Mouse (Mus musculus): ENCODE measurements at regions not wholly inside any gene's neighbourhood (a gene's known extent, or its start where the extent isn't known, plus 50 kb on each side); places are given as distances from the start of the nearest gene placed in this dataset.

DNA sequence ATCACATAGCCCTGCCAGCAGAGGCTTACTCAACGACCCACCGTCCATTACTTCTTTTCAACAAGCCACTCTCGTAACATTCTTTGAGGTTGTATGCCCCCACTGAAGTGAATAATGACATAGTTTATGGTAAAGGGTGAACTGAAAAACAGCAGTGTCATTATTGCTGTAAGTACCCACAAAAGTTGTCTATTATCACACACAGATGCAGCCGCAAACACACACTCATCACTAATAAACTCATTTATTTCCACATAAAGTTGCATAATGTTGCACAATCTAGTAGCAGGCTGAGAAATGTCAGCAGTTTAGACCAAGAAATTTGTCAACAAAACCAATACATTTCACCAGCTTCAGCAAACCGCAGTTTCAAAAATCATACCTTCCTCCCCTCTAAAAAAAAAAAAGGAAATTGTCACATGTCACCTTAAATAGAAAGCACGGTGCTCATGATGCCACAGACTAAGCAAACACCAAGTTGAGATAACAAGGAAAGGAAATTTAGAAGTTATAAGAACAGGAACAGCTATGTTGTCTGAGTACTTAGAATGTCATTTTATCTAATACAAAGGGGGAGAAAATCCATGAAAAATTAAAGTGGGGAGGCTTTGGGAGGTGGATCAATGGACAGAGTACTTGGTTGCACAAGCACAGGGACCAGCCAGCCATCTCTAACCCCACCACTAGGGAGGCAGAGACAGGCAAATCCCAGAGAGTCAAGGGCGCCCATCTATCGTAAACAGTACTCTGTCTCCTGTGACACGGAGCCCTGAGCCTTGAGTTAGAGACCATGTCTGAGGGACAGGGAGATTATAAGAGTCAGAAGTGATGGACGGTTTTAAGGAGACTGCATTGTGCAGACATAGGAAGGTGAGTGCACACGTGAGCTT lies 195.9 kb downstream of the Hlx start:
- Histone ChIP-seq H3K9me3 (ENCODE audit: control insufficient read depth, low read length) (no peaks in the 10 kb centered on the region), H3K9ac (ENCODE audit: low read depth, low read length) (no peak overlapping the region), H3K4me3 (ENCODE audit: low read depth, low read length) (no peak overlapping the region), H3K4me2 (replicated peaks; ENCODE audit: low read depth, low read length) (no peak overlapping the region), H3K27ac (ENCODE audit: low read depth, low read length) (no peak overlapping the region), H3K27me3 (ENCODE audit: control insufficient read depth, insufficient read depth, low read length) (no peaks in the 10 kb centered on the region), H3K4me1 (replicated peaks; ENCODE audit: control insufficient read depth, insufficient read depth, low read length) (no peaks in the 10 kb centered on the region), H3K36me3 (ENCODE audit: control insufficient read depth, insufficient read depth, low read length) (no peaks in the 10 kb centered on the region)
- ATAC-seq (ENCODE audit: low FRiP score): no peak
- no peak for DNase-seq (ENCODE audit: low spot score)
- WGBS: 90% methylated on average over 11 of the region's 11 CpGs

DNA sequence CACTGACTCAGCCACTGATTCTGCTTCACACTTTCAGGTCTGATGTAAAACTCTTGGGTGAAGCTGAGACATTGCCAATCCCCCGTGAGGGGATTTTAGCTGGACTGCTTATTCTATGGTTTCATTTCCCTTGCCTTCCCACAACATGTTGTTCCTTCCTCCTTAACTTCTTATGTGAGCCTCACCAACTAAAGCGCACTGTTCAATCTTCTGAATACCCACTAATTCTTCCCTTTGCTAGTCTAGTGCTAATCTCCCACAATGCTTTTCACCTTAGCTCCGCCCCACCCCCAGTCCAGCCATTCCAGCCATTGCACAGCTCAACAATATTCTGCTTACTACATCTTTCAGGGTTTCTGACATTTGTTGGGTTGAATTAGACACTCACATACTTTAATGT lies 196.7 kb downstream of the Hlx start:
- 88% methylated on average over 3 of the region's 3 CpGs for WGBS
- no peak for ATAC-seq (ENCODE audit: low FRiP score)
- H3K4me1 ChIP-seq (replicated peaks; ENCODE audit: control insufficient read depth, insufficient read depth, low read length): no peaks in the 10 kb centered on the region
- no peak overlapping the region for H3K27ac ChIP-seq (ENCODE audit: low read depth, low read length)
- no peak overlapping the region for H3K4me2 ChIP-seq (replicated peaks; ENCODE audit: low read depth, low read length)
- no peak overlapping the region for H3K9ac ChIP-seq (ENCODE audit: low read depth, low read length)
- H3K36me3 ChIP-seq (ENCODE audit: control insufficient read depth, insufficient read depth, low read length): no peaks in the 10 kb centered on the region
- no peak overlapping the region for H3K4me3 ChIP-seq (ENCODE audit: low read depth, low read length)
- H3K9me3 ChIP-seq (ENCODE audit: control insufficient read depth, low read length): no peaks in the 10 kb centered on the region
- H3K27me3 ChIP-seq (ENCODE audit: control insufficient read depth, insufficient read depth, low read length): no peaks in the 10 kb centered on the region
- DNase-seq (ENCODE audit: low spot score): no peak

DNA sequence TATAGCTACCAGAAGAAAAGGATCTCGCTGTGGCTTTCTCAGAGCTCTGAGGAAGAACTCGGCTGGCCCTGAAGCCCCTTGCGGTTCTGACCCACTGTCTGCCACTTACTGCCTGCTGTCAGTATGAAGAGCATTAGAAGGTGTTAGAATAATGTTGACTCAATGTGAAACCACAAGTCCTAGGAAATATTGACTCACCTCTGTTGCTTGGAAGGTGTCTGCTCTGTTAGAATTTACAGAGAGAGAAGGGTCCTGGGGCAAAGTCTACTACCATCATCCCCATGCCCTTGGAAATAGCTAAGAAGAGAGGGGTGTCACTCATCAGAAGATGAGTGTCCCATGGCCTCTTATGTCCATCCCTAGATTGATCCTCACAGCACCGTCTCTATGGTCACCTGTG lies 197.9 kb downstream of the Hlx start:
- ATAC-seq (ENCODE audit: low FRiP score) (no peak), DNase-seq (ENCODE audit: low spot score) (no peak)
- Histone ChIP-seq H3K36me3 (ENCODE audit: control insufficient read depth, insufficient read depth, low read length) (no peaks in the 10 kb centered on the region), H3K27ac (ENCODE audit: low read depth, low read length) (no peak overlapping the region), H3K4me2 (replicated peaks; ENCODE audit: low read depth, low read length) (no peak overlapping the region), H3K4me1 (replicated peaks; ENCODE audit: control insufficient read depth, insufficient read depth, low read length) (no peaks in the 10 kb centered on the region), H3K4me3 (ENCODE audit: low read depth, low read length) (no peak overlapping the region), H3K9ac (ENCODE audit: low read depth, low read length) (no peak overlapping the region), H3K9me3 (ENCODE audit: control insufficient read depth, low read length) (no peaks in the 10 kb centered on the region), H3K27me3 (ENCODE audit: control insufficient read depth, insufficient read depth, low read length) (no peaks in the 10 kb centered on the region)
- 90% methylated on average over 4 of the region's 4 CpGs for WGBS

DNA sequence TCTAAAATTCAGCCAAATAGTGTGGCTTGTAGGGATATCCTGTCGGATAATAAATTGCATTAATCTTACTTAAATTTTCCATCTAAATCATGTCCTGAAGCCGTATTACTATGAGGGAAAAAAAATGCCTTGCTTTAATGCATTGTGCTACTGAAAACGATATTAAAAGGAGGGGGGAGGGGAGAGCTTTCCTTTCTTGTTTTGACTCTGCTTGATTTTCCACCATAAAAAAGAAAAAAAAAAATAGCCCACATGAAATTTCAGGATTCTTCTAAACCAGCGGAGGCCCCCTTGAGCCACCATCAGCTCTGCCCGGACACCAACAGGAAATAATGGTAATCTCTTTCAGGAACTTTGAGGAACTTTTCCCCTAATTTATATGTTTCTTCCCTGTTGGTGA lies 198.5 kb downstream of the Hlx start:
- no peak overlapping the region for H3K4me2 ChIP-seq (replicated peaks; ENCODE audit: low read depth, low read length)

DNA sequence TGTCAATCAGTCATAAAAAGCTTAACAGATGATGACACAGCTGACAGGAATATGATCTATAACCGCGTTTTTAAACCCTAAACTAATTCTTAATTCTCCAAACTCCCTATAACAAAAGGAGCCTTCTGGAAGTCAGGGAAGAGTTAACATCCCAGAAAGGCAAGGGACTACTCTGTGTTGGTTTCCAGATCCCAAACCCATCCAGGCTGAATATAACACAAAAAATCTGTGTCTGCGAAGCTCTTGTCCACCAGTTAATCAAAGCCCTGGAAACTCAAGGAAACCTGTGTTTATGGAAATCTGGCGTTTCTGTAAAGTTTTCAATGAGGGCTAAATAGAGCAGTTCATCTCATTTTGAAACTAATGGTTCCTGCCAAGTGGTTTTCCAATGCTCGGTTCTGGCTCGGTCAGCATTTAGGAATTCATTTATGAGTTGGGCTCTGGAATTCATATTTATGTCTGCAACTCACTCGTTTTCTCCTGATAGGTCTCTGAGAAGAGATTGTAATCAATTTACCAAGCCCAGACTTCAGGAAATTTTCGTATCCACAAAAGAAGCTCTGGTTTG lies 199.8 kb downstream of the Hlx start:
- no peak overlapping the region for H3K4me2 ChIP-seq (replicated peaks; ENCODE audit: low read depth, low read length)
- DNase-seq (ENCODE audit: low spot score) (no peak), ATAC-seq (ENCODE audit: low FRiP score) (no peak)
- no peaks in the 10 kb centered on the region for H3K27me3 ChIP-seq (ENCODE audit: control insufficient read depth, insufficient read depth, low read length)
- no peaks in the 10 kb centered on the region for H3K9me3 ChIP-seq (ENCODE audit: control insufficient read depth, low read length)
- no peaks in the 10 kb centered on the region for H3K36me3 ChIP-seq (ENCODE audit: control insufficient read depth, insufficient read depth, low read length)
- no peak overlapping the region for H3K9ac ChIP-seq (ENCODE audit: low read depth, low read length)
- WGBS: 83% methylated on average over 8 of the region's 8 CpGs
- no peaks in the 10 kb centered on the region for H3K4me1 ChIP-seq (replicated peaks; ENCODE audit: control insufficient read depth, insufficient read depth, low read length)
- H3K27ac ChIP-seq (ENCODE audit: low read depth, low read length): no peak overlapping the region
- H3K4me3 ChIP-seq (ENCODE audit: low read depth, low read length): no peak overlapping the region

More for the DNA sequence above, 198.5 kb downstream of the Hlx start:
- ATAC-seq (ENCODE audit: low FRiP score): no peak
- Histone ChIP-seq H3K4me3 (ENCODE audit: low read depth, low read length) (no peak overlapping the region), H3K9ac (ENCODE audit: low read depth, low read length) (no peak overlapping the region), H3K36me3 (ENCODE audit: control insufficient read depth, insufficient read depth, low read length) (no peaks in the 10 kb centered on the region), H3K4me1 (replicated peaks; ENCODE audit: control insufficient read depth, insufficient read depth, low read length) (no peaks in the 10 kb centered on the region), H3K27ac (ENCODE audit: low read depth, low read length) (no peak overlapping the region), H3K9me3 (ENCODE audit: control insufficient read depth, low read length) (no peaks in the 10 kb centered on the region), H3K27me3 (ENCODE audit: control insufficient read depth, insufficient read depth, low read length) (no peaks in the 10 kb centered on the region)
- 76% methylated on average over 5 of the region's 5 CpGs for WGBS
- DNase-seq (ENCODE audit: low spot score): no peak

DNA sequence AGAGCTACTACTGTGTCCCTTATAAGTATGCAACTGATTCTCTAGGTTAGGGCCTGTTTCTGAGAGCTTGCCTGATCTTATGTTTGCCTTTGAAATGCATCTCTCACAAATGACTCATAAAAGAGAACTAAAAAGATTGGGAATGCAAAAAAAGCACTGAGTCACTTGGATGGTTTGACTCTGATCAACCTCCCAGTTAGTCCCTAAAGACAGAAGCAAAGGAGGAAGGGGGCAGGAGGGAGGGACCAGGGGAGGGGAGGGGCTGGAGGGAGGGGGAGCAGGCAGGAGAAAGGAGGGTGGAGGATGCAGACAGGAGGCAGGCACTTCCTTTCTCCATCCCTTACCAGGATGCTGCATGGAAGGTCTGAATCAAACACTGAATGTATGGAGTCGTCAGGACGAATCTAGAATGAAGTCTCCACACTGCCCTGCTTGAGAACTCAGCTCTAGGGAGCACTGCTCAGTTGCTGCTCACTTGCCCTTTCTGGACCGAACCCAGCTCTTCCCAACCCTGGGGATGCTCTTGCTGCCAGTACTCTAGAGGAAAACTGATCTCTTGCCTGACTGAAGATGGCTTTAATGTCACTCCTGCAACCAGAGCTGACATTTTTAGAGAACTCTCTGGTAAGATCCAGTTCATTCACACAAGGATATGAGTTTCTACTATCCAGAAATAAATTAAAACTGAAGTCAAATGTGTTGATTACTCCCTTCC lies 201.7 kb downstream of the Hlx start:
- no peaks in the 10 kb centered on the region for H3K9me3 ChIP-seq (ENCODE audit: control insufficient read depth, low read length)
- no peaks in the 10 kb centered on the region for H3K27me3 ChIP-seq (ENCODE audit: control insufficient read depth, insufficient read depth, low read length)
- 46% methylated on average over 3 of the region's 3 CpGs for WGBS

DNA sequence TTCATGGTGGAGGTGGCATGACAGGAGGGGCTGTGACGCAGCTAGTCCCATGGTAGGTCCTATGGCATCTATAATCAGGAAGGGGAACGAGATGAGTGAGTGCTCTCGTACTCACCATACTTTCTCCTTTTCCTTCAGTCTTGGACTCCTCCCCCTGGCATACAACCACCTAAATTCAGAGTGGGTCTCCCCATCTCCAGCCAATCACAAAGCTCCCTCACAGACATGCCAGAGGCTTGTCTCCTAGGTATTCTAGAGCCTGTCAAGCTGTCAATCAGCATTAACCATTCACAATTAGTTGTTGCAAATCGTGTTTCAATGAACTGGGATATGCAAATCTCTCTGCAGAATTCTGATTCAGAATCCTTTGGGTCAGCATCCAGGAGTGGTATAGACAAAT lies 206.7 kb downstream of the Hlx start:
- Histone ChIP-seq H3K9ac (ENCODE audit: low read depth, low read length) (no peak overlapping the region), H3K36me3 (ENCODE audit: control insufficient read depth, insufficient read depth, low read length) (no peaks in the 10 kb centered on the region), H3K9me3 (ENCODE audit: control insufficient read depth, low read length) (no peaks in the 10 kb centered on the region), H3K4me2 (replicated peaks; ENCODE audit: low read depth, low read length) (no peak overlapping the region), H3K27me3 (ENCODE audit: control insufficient read depth, insufficient read depth, low read length) (no peaks in the 10 kb centered on the region), H3K27ac (ENCODE audit: low read depth, low read length) (no peak overlapping the region), H3K4me3 (ENCODE audit: low read depth, low read length) (no peak overlapping the region), H3K4me1 (replicated peaks; ENCODE audit: control insufficient read depth, insufficient read depth, low read length) (no peaks in the 10 kb centered on the region)
- WGBS: 71% methylated on average over 4 of the region's 4 CpGs
- no peak for DNase-seq (ENCODE audit: low spot score)
- ATAC-seq (ENCODE audit: low FRiP score): no peak

More for the DNA sequence above, 201.7 kb downstream of the Hlx start:
- ATAC-seq (ENCODE audit: low FRiP score): no peak
- Histone ChIP-seq H3K9ac (ENCODE audit: low read depth, low read length) (no peak overlapping the region), H3K4me1 (replicated peaks; ENCODE audit: control insufficient read depth, insufficient read depth, low read length) (no peaks in the 10 kb centered on the region), H3K36me3 (ENCODE audit: control insufficient read depth, insufficient read depth, low read length) (no peaks in the 10 kb centered on the region), H3K27ac (ENCODE audit: low read depth, low read length) (no peak overlapping the region), H3K4me3 (ENCODE audit: low read depth, low read length) (no peak overlapping the region), H3K4me2 (replicated peaks; ENCODE audit: low read depth, low read length) (no peak overlapping the region)
- DNase-seq (ENCODE audit: low spot score): no peak

DNA sequence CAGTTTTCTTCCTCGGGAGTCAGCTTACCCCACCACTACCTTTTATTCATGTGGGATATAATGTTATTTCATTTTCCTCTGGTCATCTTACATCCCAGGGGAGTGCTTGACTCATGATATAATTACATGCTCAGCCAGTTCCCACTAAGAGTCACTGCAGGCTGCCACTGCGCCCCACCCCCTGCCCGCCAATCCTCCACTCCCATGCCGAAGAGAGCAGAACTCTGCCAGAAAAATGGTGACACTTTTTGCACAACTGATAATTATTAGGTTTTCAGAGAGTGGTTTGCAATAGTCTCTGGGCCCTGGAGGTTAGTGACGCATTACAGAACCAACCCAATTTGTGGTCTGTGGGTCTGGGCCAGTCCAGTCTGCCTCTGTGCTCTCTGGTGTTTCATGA lies 212.9 kb downstream of the Hlx start:
- no peak overlapping the region for H3K9ac ChIP-seq (ENCODE audit: low read depth, low read length)
- no peak for ATAC-seq (ENCODE audit: low FRiP score)
- no peaks in the 10 kb centered on the region for H3K4me1 ChIP-seq (replicated peaks; ENCODE audit: control insufficient read depth, insufficient read depth, low read length)
- H3K27me3 ChIP-seq (ENCODE audit: control insufficient read depth, insufficient read depth, low read length): no peaks in the 10 kb centered on the region
- H3K4me2 ChIP-seq (replicated peaks; ENCODE audit: low read depth, low read length): no peak overlapping the region
- H3K9me3 ChIP-seq (ENCODE audit: control insufficient read depth, low read length): no peaks in the 10 kb centered on the region
- no peaks in the 10 kb centered on the region for H3K36me3 ChIP-seq (ENCODE audit: control insufficient read depth, insufficient read depth, low read length)
- H3K4me3 ChIP-seq (ENCODE audit: low read depth, low read length): no peak overlapping the region
- DNase-seq (ENCODE audit: low spot score): peak; percentile 6
- no peak overlapping the region for H3K27ac ChIP-seq (ENCODE audit: low read depth, low read length)
- WGBS: 77% methylated on average over 5 of the region's 5 CpGs

Measured in hindbrain, embryonic 11.5 days (tissue).